In the genomic region with DNA sequence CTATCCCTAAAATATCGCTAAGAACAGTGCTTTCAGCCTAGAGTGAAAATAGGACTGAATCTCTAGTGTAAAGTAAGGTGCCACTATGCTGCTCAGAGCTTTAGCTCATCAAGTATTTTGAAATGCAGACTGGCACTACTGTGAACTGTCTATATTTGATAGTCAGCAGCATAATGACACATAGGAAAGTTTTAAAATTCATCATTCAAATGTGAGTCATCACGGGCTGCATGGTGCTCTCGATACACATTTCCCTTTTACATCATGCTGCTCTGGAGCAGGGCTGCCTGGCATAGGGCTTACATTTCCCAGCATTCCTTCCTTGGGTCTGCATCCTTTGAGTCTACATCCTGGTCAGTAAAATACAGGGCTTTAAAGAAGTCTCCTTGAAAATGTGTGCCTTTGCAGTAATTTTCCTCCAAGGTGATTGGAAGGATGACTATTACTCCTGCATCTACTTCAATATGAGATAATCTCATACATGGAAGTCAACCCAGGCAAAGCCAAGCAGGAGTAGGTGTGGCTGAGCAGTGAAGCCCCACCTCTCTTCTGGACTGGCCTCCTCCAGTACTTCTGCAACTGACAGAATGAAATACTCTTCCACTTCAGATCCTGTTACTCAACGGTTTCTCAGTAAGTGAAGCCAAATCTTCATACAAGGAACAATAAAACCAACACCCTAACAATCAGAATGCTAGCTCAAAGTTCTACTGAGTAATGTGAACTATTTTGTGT, we compare ENCODE assay signal across 21 mouse cellular contexts.
DNase-seq lines count a peak whose midpoint lies in the region; ATAC-seq and TF ChIP-seq lines count a peak whose summit lies in the region.
"Had no signal": no experiment of that assay in that cellular context is flagged by ENCODE, and none has a peak within 500 bp of the region (broad histone marks: within the 10 kb centered on the region; RNA-seq: fewer than 3 reads in every experiment).

No protein-coding gene starts in this region.

- peak; percentile 40 for DNase-seq in lung, postnatal 0 days (ENCODE audit: low spot score)
- no peak for DNase-seq in lung, postnatal 10 days
- peak; percentile 42 for DNase-seq in adipocyte (ENCODE audit: low spot score)
- DNase-seq in layer of hippocampus, postnatal 10 days (ENCODE audit: low spot score in 2 of 2): no peak
- no peak for DNase-seq in cerebellum, adult 18-20 months
- DNase-seq: adrenal gland, postnatal 14 days; cerebellum, postnatal 36 days; heart, adult 18-20 months; liver, embryonic 13.5 days; lung, postnatal 14 days; retina, postnatal 1 day; thymus, postnatal 25 days had no signal

- no peaks in the 10 kb centered on the region for H3K36me3 ChIP-seq in lung, postnatal 0 days (ENCODE audit: insufficient read depth, low read length)
- H3K36me3 ChIP-seq: hindbrain, embryonic 12.5 days; intestine, embryonic 15.5 days; kidney, embryonic 15.5 days; liver, embryonic 13.5 days; midbrain, embryonic 12.5 days had no signal

- no peaks in the 10 kb centered on the region for H3K9me3 ChIP-seq in lung, postnatal 0 days (ENCODE audit: low read length)
- H3K9me3 ChIP-seq: hindbrain, embryonic 12.5 days; intestine, embryonic 15.5 days; kidney, embryonic 15.5 days; liver, embryonic 13.5 days; midbrain, embryonic 12.5 days had no signal

- no peak overlapping the region for H3K4me2 ChIP-seq in lung, postnatal 0 days (replicated peaks; ENCODE audit: low read depth, low read length)
- H3K4me2 ChIP-seq: hindbrain, embryonic 12.5 days; intestine, embryonic 15.5 days; kidney, embryonic 15.5 days; liver, embryonic 13.5 days; midbrain, embryonic 12.5 days had no signal

- no peak for TF ChIP-seq CTCF in lung, postnatal 0 days (IDR thresholded peaks at IDR 0.05)

- no peak for TF ChIP-seq EP300 in lung, postnatal 0 days (IDR thresholded peaks at IDR 0.05)

- ATAC-seq in lung, postnatal 0 days: peak; percentile 38
- peak; percentile 20 for ATAC-seq in CD4-positive, CD25-positive, alpha-beta regulatory T cell, adult 4 months
- peak; percentile 83 for ATAC-seq in megakaryocyte, adult 5-6 weeks (ENCODE audit: poor library complexity, severe bottlenecking)
- ATAC-seq: forebrain, embryonic 16.5 days; intestine, embryonic 15.5 days had no signal

- no peak overlapping the region for H3K9ac ChIP-seq in lung, postnatal 0 days (replicated peaks; ENCODE audit: low read depth)
- H3K9ac ChIP-seq: hindbrain, embryonic 12.5 days; intestine, embryonic 15.5 days; kidney, embryonic 15.5 days; liver, embryonic 13.5 days; midbrain, embryonic 12.5 days had no signal

- no peak overlapping the region for H3K27ac ChIP-seq in lung, postnatal 0 days (ENCODE audit: low read length)
- H3K27ac ChIP-seq: hindbrain, embryonic 12.5 days; intestine, embryonic 15.5 days; kidney, embryonic 15.5 days; left cerebral cortex, adult 2 months; liver, embryonic 13.5 days; midbrain, embryonic 12.5 days had no signal

- 70% methylated on average over 4 of the region's 4 CpGs for WGBS in lung, postnatal 0 days

- H3K27me3 ChIP-seq in lung, postnatal 0 days (replicated peaks; ENCODE audit: insufficient read depth, low read length): no peaks in the 10 kb centered on the region
- H3K27me3 ChIP-seq: hindbrain, embryonic 12.5 days; intestine, embryonic 15.5 days; kidney, embryonic 15.5 days; liver, embryonic 13.5 days; midbrain, embryonic 12.5 days had no signal

- no peak overlapping the region for H3K4me3 ChIP-seq in lung, postnatal 0 days (ENCODE audit: low read depth, low read length)
- H3K4me3 ChIP-seq: erythroblast, embryonic 14.5 days; hindbrain, embryonic 12.5 days; intestine, embryonic 15.5 days; kidney, embryonic 15.5 days; left cerebral cortex, adult 2 months; liver, embryonic 13.5 days; midbrain, embryonic 12.5 days had no signal

- H3K4me1 ChIP-seq in lung, postnatal 0 days (ENCODE audit: insufficient read depth, low read depth, low read length): no peaks in the 10 kb centered on the region
- H3K4me1 ChIP-seq: hindbrain, embryonic 12.5 days; intestine, embryonic 15.5 days; midbrain, embryonic 12.5 days had no signal

Comparison
In these comparisons a context has a peak if more than half of its experiments do, and no peak if none do; other contexts are left out.
1. DNase-seq: peak in lung, postnatal 0 days (single experiment) and adipocyte (single experiment); none in lung, postnatal 10 days (single experiment), layer of hippocampus, postnatal 10 days (0 of 2) and cerebellum, adult 18-20 months (0 of 2).
2. ATAC-seq: peak in every context shown above with its lines; median percentile 83 in megakaryocyte, adult 5-6 weeks; 38 in lung, postnatal 0 days; 20 in CD4-positive, CD25-positive, alpha-beta regulatory T cell, adult 4 months.